Mouse (Mus musculus) C2C12 (cell line): ENCODE results near the gene Dapk1.

Experiments used
- CTCF ChIP-seq: IDR thresholded peaks from one replicate; pipeline ENCODE4 v1.5.1; 2011; ENCODE audit not compliant: control insufficient read depth, insufficient read depth, insufficient read length
- MAX ChIP-seq: IDR thresholded peaks from one replicate; pipeline ENCODE4 v1.6.1; 2011; ENCODE audit warnings: mild to moderate bottlenecking, control low read depth
- MYOD1 ChIP-seq: IDR thresholded peaks from one replicate; pipeline ENCODE4 v1.6.1; 2011; ENCODE audit warnings: low read depth; ENCODE audit not compliant: control insufficient read depth, insufficient read length

DNA sequence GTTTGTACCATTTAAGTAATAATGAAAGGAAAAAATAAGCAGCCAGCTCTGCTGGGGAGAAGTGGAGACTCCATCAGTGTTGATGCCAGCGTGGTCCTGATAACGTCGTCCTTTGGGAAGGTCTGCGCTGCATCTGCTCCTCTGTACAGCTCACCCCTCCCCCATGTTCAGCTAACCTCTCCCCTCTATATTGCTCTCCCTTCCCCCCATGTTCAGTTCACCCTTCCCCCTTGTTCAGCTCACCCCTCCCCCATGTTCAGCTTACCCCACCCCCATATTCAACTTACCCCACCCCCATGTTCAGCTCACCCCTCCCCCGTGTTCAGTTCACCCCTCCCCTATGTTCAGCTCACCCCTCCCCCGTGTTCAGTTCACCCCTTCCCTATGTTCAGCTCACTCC, 8.8 kb downstream of the Dapk1 start:
- TF ChIP-seq MYOD1 (no peak), MAX (no peak), CTCF (no peak)
